25 mouse cellular contexts compared by ENCODE assay signal in genomic region chr19:35826074-35826473, GRCm38 (mm10).
"Had no signal": no experiment of that assay in that cellular context is flagged by ENCODE, and none has a peak within 500 bp of the region (broad histone marks: within the 10 kb centered on the region; RNA-seq: fewer than 3 reads in every experiment).

No protein-coding gene starts in this region.

- H3K4me3 ChIP-seq: heart, embryonic 13.5 days; heart, embryonic 15.5 days; hindbrain, embryonic 13.5 days; hindbrain, embryonic 15.5 days; kidney, embryonic 15.5 days; limb, embryonic 13.5 days; limb, embryonic 15.5 days; liver, embryonic 12.5 days had no signal

- H3K4me1 ChIP-seq: heart, embryonic 13.5 days; heart, embryonic 15.5 days; hindbrain, embryonic 13.5 days; hindbrain, embryonic 15.5 days; kidney, embryonic 15.5 days; limb, embryonic 13.5 days; limb, embryonic 15.5 days; liver, embryonic 12.5 days had no signal

- H3K4me2 ChIP-seq: heart, embryonic 11.5 days; heart, embryonic 13.5 days; heart, embryonic 15.5 days; hindbrain, embryonic 13.5 days; hindbrain, embryonic 15.5 days; kidney, embryonic 15.5 days; limb, embryonic 13.5 days; limb, embryonic 15.5 days; liver, embryonic 12.5 days had no signal

- H3K36me3 ChIP-seq: heart, embryonic 13.5 days; heart, embryonic 15.5 days; hindbrain, embryonic 13.5 days; hindbrain, embryonic 15.5 days; kidney, embryonic 15.5 days; limb, embryonic 13.5 days; limb, embryonic 15.5 days; liver, embryonic 12.5 days had no signal

- H3K9me3 ChIP-seq: heart, embryonic 13.5 days; heart, embryonic 15.5 days; hindbrain, embryonic 13.5 days; hindbrain, embryonic 15.5 days; kidney, embryonic 15.5 days; limb, embryonic 13.5 days; limb, embryonic 15.5 days; liver, embryonic 12.5 days had no signal

- H3K27ac ChIP-seq: heart, embryonic 13.5 days; heart, embryonic 15.5 days; hindbrain, embryonic 13.5 days; hindbrain, embryonic 15.5 days; hindbrain, postnatal 0 days; kidney, embryonic 15.5 days; kidney, postnatal 0 days; limb, embryonic 13.5 days; limb, embryonic 15.5 days; liver, embryonic 12.5 days had no signal

- H3K9ac ChIP-seq: heart, embryonic 13.5 days; heart, embryonic 15.5 days; hindbrain, embryonic 13.5 days; hindbrain, embryonic 15.5 days; kidney, embryonic 15.5 days; limb, embryonic 13.5 days; limb, embryonic 15.5 days; liver, embryonic 12.5 days had no signal

- ATAC-seq: hindbrain, postnatal 0 days; intestine, embryonic 16.5 days; liver, embryonic 12.5 days had no signal

- DNase-seq: gastrocnemius, postnatal 14 days; gastrocnemius, postnatal 36 days; heart, adult 18-20 months; heart, postnatal 14 days; heart, postnatal 36 days; kidney, adult 11 months; kidney, adult 2 months; kidney, adult 9 months; kidney, postnatal 14 days; kidney, postnatal 36 days; layer of hippocampus, adult 9-11 months; layer of hippocampus, postnatal 36 days; left cerebral cortex, postnatal 4 days had no signal

- H3K27me3 ChIP-seq: heart, embryonic 13.5 days; heart, embryonic 15.5 days; hindbrain, embryonic 13.5 days; hindbrain, embryonic 15.5 days; kidney, embryonic 15.5 days; limb, embryonic 13.5 days; limb, embryonic 15.5 days; liver, embryonic 12.5 days had no signal
